Mouse (Mus musculus) R1 (cell line): ENCODE measurements around the gene Chd5.

Experiments used
- DNase-seq: peaks from one replicate; pipeline ENCODE4 v3.0.0-alpha.2; 2018; ENCODE audit warnings: low read depth, low spot score

Gene Chd5

DNA sequence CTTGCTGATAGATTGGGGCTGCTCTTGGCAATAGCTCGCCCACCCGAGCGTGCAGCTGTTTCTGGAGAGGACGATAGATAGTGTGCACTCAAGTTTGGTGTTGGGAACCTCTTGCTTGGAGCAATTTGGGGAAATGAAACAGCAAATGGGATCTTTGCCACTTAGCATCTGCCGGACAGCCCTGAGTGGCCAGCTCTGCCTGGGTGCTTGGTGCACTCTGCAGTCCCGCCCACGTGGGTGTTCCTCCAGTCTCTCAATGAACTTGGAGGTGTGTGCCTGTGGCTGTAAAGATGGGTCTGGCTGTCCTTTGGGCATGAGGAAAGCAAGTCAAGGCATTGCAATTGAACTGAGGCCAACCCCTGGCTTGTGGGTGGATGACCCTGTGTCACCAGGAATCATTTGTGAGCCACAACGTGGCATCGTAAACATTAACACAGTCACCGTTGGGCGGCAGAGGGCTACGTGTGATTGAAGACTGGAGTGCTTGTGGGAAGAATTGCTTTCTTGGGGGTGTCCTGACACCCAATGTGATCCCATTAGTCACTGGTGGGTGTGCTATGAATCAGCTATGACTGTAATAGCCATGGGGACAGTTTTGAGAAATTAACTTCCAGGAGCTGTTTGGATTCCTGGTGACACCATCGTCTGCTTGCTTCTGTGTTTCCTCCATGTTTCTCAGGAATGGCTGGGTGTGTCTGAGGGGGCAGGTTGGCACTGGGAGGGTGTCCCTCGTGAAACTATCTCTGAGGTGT is 15.6 kb downstream of the Chd5 start:
- no peak for DNase-seq

DNA sequence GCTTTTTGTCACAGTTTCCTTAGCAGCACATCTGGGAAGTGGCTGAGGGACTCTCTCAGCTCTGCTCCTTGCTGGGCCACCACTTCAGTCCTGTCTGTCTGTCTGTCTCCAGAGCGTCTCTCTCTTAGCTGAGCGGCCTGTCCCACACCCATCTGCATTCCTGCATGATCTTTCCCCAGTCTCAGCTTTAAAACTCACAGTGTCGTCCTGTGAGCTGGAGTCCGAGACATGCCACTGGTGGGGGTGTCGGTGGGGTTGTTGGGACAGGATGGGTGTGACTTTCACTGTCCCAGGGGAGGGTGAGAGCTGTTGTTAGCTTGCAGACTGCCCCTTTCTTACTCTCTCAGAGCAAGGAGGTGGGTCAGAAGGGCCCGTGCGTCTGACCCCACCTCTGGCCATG is 17.2 kb downstream of the Chd5 start:
- peak; percentile 53 for DNase-seq

DNA sequence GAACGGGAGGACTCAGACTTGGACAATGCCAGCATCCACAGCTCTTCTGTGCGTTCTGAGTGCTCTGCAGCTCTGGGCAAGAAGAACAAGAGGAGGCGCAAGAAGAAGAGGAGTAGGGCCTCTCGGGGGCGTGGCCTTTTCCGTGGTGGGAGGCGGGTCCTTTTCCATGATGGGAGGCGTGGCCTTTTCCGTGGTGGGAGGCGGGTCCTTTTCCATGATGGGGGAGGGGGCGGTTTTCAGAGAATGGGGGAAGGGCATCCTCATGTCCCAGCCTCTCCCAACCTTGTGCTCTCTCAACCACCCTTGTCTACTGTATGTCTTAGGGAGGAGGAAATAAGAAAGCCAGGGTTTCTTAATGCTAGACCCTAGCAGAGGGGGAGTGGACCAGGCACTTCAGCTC is 21.2 kb downstream of the Chd5 start:
- DNase-seq: peak; percentile 83

DNA sequence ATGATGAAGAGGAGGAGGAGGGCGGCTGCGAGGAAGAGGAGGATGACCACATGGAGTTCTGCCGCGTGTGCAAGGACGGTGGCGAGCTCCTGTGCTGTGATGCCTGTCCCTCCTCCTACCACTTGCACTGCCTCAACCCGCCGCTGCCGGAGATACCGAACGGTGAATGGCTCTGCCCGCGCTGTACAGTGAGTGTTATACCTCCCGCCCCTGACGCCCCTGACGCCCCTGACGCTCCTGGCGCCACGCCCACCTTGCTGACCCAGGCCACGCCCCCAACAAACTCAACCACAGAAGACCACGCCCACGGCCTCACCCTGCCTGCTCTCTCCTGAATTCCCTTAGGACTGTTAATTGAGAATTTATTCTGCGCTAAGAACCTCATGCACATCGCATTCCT is 22.4 kb downstream of the Chd5 start:
- DNase-seq: peak; percentile 94

DNA sequence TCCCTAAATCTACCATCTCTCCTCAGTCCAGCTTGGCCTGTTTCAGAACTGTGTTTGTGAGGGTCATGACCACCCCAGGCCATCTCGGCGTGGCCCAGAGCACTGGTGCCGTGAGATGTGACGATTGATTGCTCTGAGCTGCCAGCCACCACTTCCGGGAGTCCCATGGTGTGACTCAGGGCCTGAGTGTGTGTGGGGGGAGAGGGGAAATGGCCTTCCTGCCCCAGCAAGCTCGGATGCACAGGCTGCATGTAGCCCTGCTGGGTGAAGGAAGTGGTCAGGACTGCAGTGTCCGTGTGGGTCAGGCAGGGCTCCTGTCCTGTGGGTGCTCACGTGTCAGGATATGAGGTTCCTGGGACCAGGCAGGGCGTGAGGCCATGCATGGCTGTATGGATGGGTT is 23.7 kb downstream of the Chd5 start:
- DNase-seq: no peak

DNA sequence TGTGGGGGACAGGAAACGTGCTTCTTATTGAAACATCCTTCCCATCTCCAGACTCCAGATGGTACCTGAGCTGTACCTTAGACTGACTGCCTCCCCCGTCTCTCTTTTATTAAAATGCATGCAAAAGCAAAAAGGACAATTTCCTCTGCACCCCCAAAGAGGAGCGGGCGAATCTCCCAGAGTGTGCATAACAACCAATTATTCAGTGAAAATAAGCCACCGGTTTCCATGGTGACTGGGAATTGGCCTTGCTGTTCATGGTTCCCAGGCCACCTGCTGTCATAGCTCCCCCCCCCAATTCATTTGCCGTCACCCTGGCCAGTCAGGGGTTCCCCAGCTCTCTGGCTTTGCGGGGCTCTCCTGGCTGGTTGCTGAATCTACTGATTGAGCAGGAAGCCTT is 26.8 kb downstream of the Chd5 start:
- no peak for DNase-seq

DNA sequence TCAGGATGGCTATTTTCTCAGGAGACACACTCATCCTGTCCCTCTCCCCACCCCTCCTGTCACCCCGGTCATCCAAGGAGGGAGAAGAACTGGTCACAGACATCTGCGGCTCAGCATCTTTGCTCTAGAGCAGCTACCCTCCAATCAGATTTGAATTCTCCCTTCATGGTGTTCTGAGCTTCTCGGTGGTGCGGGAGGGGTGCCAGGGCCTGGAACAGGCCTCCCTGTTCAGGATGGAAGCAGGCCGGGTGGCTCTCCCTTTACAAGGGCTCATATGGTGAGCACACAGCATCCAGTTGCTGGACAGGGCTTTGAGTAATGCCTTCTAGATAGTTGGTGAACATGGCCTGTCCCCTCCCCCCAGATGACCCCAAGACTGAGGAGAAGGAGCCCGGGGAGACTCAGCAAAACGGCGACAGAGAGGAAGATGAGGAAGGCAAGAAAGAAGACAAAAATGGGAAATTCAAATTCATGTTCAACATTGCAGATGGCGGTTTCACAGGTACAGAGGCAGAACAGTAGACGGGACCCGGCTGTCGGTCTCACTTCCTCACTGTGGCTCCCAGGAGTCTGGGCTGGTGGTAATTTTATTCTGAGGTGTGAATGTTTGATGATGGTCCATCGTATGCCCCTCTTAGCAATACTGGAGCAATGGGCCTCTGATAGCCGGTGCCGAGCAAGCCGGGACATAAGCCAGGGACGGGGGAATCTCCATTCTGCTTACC is 44.2 kb downstream of the Chd5 start:
- no peak for DNase-seq

DNA sequence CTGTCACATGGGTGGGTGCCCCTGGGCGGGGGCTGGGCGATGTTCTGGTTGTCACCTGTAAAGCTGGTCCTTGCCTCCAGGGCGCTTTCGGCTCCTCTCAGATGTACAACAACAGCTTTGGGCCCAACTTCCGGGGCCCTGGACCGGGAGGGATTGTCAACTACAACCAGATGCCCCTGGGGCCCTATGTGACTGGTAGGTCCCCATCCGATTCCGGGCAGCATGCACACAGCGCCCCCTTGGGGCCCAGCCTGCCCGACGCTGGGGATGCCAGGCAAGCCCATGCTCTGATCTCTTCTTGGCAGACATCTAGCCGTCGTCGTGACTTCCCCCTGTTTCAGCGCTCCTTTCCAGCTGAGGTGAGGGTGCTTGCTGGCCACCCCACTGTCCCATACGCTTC is 47.2 kb downstream of the Chd5 start:
- DNase-seq: peak; percentile 33

DNA sequence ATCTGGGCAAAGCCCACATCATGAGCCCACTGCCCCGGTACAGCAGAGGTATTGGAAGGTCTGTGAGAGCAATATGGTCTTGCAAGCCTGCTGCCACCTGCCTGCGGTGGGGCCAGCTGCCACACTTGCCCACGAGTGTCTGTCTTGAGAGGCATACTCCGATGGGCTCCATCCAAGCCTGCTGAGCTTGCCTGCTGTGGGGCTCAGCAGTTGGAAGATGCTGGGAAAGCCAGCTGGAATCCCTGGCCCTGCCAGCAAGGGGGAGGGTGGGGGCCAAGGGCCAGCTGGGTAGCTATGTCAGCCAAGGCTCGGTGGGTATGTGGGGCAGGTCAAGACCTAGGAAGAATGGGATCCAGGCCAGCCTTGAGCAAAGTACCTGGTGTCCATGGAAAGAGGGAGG is 53.7 kb downstream of the Chd5 start:
- DNase-seq: no peak

DNA sequence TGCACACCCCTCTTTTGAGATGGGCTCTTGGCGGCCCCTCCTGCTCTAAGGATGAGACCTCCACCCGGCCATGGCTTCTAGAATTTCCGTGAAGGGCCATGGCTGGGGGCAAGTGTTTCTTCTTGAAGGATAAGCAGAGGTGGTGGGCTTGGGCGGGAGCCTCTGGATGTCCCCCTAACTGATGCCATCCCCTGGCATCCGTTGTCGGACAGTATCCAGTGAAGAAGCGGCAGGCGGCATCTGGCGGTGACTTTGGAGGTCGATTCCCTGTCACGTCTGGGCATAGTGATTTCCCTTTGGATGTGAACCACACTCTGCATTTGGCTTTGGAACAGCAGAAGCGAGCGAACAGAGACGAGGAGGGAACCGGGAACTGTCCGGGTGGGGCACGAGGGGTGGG is 54.2 kb downstream of the Chd5 start:
- DNase-seq: no peak

DNA sequence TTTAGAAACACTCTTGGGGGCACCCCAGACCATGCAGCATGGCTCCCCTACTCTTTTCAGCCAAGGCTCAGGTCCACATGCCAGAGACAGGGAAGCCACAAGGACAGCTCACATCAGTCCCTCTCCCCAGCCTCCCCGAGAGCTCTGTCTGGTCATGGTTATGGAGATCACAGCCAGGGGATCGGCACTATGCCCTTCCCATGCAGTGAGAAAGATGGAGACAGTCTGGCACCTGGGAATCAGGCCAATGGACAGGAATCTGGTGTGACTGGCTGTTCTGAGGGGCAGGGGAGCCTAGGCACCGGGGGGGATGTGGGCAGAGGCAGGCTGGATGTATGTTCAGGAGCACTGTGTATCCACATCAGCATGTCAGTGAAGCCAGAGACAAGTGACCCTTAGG is 60.5 kb downstream of the Chd5 start:
- DNase-seq: no peak

DNA sequence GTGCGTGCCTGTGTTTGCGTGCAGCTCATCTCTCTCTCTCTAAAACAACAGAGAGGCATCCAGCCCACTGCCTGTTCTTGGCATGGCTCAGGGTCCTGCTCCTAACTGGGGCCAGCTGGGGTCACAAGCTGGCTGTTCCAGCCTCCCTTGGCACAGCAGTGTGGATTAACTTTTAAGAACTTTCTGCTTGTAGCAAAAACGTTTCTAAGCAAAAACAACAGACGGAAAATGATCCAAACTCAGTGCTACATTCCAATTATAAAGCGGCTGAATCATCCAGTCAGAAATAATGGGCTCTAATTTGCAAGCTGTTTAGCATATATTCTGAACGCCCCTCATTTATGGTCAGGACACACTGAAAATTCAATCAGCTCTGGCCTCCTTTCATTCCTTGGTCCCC is 66.7 kb downstream of the Chd5 start:
- no peak for DNase-seq

DNA sequence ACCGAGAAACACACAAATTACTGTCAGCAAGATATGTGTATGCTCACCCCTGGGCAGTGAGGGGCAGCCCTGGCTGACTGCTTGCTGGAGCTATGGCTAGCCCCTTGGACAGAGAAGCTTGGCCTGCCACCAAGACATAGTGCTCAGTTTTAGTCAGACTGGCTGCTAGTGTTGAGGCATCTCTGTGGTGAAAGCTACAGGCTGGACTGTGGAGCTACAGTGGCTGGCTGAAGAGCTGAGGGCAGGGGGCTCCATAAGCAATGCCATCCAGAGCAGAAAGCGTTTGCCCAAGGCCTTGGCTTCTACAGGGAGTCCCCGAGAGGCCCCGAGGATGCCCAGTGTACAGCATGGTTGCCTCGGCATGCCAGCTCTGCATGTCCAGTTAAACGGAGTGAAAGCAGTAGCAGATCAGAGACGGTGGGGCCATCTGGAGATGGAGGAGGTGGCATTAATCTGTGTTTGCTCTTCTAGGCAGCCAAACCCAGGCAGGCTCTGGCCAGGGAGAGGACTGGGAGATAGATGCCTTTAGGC is 67.3 kb downstream of the Chd5 start:
- no peak for DNase-seq

DNA sequence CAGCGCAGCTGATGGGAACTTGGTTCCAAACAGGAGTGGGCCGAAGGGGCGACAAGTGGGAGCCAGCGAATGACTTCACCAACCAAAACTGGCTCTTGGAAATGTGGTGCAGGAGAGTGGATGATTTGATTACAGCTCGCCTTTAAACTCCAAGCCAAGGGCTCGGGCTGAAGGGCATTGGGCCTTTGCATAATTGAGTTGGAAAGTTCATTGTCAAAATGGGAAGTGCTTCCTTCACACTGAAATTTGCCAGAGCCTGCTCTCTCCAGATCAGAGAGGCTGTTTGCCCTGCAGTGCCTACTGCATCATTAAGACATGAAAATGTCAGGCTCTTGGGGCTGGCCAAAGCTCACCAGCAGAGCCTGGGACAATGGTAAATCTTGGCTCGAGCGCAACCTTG is 68.1 kb downstream of the Chd5 start:
- DNase-seq: no peak

DNA sequence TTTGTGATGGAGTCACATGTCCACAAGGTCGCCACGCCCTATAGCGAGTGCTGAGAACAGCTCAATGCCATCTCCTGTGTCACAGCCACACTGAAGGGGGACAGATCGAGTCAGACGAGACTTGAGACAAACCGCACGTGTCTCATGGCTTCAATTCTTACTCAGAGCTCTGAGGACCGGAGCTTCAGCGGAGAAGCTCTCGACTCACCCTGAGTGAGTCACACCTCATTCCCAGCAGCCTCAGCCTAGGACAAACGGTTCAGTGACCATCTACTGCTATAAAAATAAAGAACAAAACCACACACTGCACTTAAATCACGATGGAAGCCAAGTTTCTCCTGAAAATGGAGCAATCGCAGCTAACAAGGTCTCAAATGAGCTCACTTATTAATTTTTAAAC is 72.5 kb downstream of the Chd5 start:
- DNase-seq: no peak

DNA sequence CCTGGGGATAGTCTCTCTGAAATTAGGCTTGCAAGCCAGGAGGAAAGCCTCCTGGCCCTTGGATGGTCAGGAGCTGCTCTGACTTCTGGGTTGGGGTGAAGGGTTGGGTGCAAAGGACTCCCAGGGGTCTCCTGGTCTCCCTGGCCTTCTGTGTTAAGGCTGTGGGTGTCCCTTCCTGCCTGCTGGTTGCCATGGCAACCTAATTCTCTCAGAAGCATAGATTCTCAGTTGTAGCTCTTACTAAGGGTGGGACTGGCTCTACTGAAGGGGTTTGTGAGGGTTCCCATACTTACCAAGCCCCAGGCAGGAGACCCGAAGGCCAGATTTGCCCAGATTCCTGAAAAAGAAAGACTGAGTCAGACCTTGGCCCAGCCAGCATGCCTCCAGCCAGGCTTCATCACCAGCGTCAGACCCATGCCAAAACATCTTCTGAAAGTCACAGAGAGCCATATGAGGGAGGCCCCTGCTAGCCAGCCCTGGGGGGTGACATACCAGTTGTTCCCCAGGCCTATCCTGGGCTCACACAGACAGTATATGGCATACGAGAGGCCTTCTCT is 74.2 kb downstream of the Chd5 start:
- no peak for DNase-seq

DNA sequence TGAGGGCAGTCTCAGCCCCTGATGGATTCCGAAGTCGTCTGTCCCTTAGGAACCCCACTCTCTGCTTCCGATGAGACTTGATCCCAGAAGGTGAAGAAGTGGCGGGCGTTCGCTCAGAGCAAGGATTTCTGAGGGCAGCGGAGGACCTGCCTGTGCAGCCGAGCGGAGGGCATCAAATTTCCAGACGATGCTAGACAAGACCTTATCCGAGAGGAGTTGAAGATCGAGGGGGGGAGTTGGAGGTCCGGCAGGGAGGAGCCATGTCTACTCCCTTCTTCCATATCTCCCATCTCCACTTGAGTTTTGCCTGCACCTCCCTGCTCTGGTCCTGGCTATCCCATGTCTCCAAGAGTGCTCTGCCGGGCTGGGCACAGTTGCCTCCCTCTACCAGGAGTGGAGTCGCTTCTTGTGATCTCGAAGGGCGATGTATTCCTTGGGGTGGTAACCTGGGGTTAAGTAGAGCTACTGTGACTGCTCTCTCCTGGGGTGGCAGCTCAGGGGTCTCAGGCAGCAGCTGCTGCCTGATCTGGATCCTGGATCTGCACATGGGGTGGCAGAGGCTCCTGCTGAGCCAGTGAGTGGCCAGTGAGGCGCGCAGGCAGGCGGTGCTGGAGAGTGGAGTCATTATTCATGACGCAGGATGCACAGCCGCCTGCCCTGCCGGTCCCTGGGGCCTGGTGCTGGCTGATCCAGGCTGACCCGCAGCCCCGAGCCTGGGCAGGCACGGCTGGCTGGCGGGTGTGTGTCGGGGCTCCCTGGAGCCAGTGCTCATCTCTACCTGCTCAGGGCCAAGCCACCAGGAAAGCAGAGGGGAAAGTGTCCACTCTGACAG is 80.0 kb downstream of the Chd5 start:
- DNase-seq: no peak

DNA sequence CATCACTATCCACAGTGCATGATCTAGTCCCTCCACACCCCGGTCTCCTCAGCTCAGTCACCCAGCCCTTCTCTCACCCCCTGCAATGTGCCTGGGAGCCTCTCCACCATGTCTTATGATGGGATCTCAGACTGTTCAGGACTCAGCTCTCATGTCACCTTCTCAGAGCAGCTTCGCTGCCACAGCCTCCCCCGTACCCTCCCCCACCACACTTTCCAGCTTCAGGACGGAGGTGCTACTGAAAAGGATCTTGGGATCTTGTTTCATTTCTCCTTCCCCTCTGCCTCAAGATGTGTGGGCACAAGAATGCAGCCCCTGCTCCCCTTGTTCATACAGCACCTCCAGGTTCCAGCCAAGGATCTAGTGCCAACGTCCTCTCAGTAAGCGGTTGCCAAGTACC is 85.1 kb downstream of the Chd5 start:
- no peak for DNase-seq

DNA sequence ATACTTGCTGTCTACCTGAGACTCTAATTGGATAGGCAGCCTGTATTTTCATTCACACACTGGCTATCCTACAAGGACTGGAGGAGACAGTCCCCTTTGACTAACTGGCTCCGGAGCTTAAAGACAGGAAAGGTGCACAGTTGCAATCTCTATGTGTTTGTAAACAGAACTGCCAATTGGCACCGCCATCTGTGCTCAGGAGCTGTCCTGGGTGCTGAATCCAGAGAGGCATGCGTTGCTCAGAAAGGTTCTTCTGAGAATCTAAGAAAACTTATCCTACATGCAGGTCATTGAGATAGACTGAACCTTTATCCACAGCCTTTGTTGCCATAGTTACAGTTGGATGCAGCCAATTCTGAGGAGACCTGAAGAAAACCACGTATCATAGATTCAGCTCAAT is 85.9 kb downstream of the Chd5 start:
- DNase-seq: peak; percentile 72

DNA sequence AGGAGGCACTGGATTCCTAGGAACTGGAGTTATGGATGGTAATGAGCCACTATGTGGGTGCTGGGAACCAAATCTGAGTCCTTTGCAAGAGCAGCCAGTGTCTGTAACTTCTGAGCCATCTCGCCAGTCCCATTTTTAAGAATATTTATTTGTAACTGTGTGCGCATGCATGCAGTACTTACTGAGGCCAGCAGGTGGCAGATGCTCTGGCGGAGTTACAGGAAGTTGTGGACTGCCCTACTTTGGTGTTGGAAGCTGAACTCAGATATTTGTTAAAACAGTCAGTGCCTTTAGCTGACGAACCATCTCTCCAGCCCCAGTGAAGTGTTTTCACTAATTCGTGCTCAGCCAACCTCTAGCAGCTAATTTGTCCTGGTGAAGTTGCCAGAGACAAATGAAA is 86.5 kb downstream of the Chd5 start:
- DNase-seq: peak; percentile 88

DNA sequence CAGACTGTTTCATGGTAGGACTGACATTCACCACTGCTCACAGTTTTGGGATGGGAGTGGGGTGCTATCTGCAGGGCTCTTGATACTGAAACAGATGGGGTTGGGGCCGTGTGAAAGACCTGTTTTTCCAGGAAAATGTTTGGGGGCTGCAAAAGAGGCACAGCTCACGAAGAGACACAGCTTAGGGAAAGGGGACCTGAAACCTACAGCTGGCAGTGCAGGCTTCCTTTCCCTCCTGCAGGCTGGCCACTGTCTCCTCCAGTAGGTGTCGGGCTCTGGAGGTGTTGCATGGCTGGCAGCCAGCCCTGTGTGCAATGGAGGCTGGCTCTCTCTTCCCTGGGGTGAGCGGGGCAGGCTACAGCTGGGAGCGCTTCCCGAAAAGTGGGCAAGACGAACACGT is 89.8 kb downstream of the Chd5 start:
- DNase-seq: no peak

DNA sequence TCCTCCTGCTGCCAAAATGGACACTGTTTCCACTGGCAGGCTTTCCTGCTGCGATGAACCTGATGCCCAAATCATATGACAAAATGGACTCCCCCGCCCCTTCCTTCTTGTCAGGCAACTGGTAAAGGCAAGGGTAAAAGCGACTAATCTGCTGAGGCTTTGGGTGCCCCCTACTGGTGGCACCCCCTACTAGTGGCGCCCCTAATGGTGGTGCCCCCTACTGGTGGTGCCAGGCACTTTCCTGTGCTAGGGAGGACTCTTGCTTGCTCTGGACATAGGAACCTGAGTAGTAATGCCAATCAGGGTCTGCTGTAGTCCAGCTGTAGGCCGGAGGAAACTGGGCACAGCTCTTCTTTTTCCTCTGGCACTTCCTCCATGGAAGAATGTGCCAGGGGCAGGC is 93.9 kb downstream of the Chd5 start:
- DNase-seq: peak; percentile 67
